Mouse (Mus musculus) neutrophil, adult 5-6 weeks (primary cell): ENCODE data around the gene Wscd2. TPM values are rescaled to one million over a fixed set of nuclear protein-coding genes. Genes with fewer than 3 reads are reported as not detected.

Experiments
- ATAC-seq: fragments of 151-379, 151-347 bp; 2 replicates; pipeline ENCODE4 v1.8.0; 2017; ENCODE audit warnings: mild to moderate bottlenecking, moderate TSS enrichment; ENCODE audit not compliant: insufficient number of reproducible peaks, poor library complexity, low FRiP score, severe bottlenecking; ENCODE audit errors: extremely low read depth
- total RNA-seq: library from RNA; stranded (forward); fragments of 200-1000 nt; gene quantifications from 2 replicates; pipeline ENCODE4 v1.2.3, GENCODE M21; 2017

Wscd2 gene
- total RNA-seq, 1 experiment from 2014 or later: 1.0 TPM

GRCm38 (mm10) chr5:113596780-113597353 lies 106.7 kb downstream of the Wscd2 start:
- no peak for ATAC-seq

GRCm38 (mm10) chr5:113600181-113600580 lies 110.0 kb downstream of the Wscd2 start:
- no peak for ATAC-seq

DNA sequence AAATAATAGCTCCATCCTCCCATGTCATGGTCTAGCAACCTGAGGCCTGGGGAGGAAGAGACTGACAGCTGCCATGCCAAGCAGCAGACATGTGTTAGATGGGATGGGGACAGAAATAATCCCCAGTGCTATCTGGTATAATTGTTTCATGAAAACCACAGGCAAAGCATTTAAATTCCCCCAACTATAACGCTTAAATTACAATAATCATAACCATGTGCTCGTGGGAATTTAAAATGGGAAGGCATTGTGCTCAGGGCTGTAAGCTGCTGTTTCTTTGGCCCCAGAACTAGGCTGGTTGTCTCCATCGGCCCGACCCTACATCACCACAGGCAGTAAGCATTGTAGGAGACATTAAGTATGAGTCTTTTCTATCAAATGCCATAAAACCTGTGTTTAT lies 110.7 kb downstream of the Wscd2 start:
- ATAC-seq: no peak

GRCm38 (mm10) chr5:113603471-113603870 lies 113.3 kb downstream of the Wscd2 start:
- no peak for ATAC-seq

DNA sequence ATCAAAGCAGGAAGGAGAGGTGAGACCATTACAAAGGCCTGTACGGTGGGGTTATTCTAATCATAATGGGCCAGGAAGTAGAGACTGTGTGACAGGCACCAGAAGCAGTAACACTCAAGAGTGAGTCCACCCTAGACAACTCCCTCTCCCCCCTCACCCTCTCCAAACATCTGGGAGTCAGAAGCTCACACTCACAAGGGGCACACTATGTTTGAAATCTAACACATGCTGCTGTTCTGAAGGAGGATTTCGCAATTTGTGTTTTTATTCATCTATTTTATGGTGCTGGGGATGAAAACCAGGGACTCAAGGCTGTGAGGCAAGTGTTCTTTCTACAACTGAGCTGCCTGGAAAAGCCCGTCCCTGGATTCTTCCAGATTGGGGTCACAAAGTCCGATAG lies 114.6 kb downstream of the Wscd2 start:
- no peak for ATAC-seq

GRCm38 (mm10) chr5:113606121-113606520 lies 116.0 kb downstream of the Wscd2 start:
- ATAC-seq: no peak

- ATAC-seq: no peak
These were observed 117.0 kb downstream of the Wscd2 start for GRCm38 (mm10) chr5:113606961-113607785.

- no peak for ATAC-seq
These were observed 117.9 kb downstream of the Wscd2 start for GRCm38 (mm10) chr5:113607941-113608431.

- no peak for ATAC-seq
These were observed 118.4 kb downstream of the Wscd2 start for GRCm38 (mm10) chr5:113608511-113608910.

DNA sequence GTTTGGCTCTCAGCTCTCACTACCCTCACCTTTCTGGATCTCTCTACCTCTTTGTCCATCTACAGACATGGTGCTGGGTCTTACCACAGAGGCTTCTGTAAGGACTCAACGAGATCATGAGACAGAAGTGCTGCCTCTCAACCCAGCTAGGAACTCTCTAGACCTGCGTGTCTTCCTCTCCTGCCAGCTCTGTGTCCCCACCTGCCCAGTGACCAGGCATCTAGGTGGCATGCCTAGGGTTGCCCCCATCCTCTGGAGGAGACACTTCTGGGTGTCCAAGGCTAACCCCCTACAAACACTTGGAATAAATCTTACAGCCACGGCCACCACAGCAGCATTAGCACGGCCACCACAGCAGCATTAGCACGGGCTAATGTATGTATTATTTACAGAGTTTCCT lies 119.8 kb downstream of the Wscd2 start:
- ATAC-seq: no peak

DNA sequence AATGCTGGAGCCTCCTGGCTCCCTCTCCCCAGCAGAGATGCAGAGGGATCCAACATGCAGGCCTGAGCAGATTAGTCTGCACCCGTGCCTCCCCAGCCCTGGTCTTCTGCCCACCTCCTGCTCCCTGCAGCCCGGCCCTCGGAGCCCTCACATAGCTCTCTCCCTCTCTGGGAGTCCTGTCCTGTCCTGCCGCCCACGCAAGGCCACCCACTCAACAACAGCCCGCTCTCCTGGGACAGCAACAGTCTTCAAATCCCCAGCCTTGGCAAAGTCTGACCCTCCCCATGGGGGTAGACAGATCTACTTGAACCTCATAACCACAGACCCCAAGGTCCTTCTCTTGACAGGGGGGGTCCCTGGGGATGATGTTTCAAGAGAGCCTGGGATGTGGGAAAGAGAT lies 120.4 kb downstream of the Wscd2 start:
- no peak for ATAC-seq

DNA sequence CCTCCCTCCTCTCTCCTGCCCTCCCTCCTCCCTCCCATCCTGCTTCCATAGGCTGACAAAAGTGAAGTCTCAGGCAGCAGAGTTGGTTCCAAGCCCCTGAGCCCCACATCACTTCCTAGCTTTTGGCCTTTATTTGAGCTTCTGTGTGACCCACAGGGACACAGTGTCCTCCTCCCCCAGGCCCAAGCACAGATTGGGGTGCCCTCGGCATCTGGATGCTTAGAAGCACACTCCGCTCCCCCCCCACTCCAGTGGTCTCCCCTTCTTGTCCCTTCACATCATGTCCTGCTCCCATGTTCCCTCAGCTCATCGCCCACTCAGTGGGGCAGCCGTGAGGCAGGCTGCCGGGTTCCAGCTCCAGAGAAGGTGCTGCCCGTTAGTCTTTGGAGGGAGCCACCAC lies 121.0 kb downstream of the Wscd2 start:
- no peak for ATAC-seq

GRCm38 (mm10) chr5:113611771-113612233 lies 121.7 kb downstream of the Wscd2 start:
- ATAC-seq: no peak

- ATAC-seq: no peak
These were observed 128.6 kb downstream of the Wscd2 start for GRCm38 (mm10) chr5:113618716-113619115.

- ATAC-seq: no peak
These were observed 129.0 kb downstream of the Wscd2 start for GRCm38 (mm10) chr5:113619151-113619550.

DNA sequence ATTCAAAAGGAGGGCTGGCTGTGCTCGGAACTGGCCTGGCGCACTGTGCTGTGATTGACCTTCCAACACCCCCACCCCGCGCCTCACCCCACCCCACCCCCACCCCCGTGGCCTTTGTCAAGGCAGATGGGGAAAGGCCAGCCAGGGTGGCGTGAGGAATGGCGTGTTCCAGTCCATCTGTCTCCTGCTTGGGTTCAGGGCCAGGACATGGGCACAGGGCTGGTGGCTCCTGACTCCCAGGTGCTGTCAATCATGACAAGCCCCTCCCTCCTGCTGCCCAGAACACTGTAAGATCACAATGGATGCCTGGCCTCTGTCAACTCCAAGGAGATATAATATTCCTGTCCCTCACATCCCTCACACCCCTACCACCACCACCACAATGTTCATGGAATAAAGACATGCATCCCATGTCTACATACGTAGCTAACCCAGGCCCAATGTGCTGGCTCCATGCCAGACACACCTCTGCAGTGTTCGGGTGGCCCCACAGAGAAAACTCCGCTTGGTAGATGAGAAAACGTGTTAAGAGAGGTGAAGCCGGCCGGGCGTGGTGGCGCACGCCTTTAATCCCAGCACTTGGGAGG lies 130.1 kb downstream of the Wscd2 start:
- no peak for ATAC-seq

GRCm38 (mm10) chr5:113620999-113621398 lies 130.9 kb downstream of the Wscd2 start:
- ATAC-seq: no peak

DNA sequence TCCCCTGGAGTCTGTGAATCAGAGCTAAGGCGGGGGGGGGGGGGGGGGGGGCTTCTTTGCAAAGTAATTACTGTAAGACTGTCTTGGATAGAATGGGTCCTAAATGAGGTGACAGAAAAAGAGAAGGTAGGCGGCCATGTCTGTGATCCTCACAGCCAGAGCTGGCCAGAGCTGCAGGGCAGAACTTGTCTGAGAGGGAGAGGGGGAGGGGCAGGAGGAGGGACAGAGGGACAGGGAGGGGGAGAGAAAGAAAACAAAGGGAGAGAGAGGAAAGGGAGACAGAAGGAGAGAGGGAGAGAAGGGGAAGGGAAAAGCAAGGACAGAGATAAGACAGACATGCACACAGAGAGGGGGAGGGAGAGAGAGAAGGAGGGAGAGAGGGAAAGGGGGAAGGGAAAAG lies 132.9 kb downstream of the Wscd2 start:
- no peak for ATAC-seq

DNA sequence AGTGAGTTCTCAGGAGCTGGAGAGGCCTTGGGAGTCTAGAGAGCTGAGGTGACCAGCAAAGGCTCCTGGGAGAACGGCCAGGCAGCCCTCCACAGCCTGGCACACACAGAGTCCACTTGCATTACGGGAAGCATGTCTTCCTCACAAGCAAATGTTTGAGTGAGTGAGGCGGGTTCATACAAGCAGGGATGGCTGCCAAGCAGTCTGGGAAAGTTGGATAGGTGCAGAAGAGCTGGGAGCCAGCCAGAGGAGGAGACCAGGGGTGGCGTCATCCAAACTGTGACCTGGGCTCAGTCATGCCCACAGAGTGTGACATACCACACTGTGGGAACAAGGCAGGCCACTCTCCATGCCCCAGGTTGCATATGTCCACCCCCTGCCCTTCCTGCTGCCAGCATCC lies 134.9 kb downstream of the Wscd2 start:
- ATAC-seq: no peak

DNA sequence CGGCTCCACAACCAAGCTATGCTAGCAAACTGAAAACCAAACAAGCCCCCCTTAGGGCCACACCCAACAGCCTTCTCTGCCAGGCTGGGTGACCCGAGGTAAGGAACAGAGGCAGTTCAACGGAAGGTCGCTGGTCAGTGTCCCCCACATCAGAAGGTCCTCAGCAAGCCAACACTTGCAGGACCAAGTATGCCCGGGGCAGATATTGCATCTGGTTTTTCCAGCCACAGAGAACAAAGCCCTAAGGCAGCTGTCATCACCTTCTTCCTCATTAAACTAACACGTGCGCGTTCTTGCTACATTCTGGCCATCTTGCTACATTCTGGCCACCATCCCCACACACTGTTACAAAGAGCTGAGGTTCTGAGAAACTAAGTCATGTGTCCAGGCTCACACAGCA lies 136.2 kb downstream of the Wscd2 start:
- ATAC-seq: no peak; the same call in 1 of the 2 replicates
